Mouse (Mus musculus) kidney, embryonic 16.5 days (tissue): ENCODE data around the gene Gpld1. TPM values are rescaled to one million over a fixed set of nuclear protein-coding genes. Genes with fewer than 3 reads are reported as not detected.

Experiments used
- ATAC-seq: fragments of 200-750 bp; cut with Nextera tagmentation; 2 replicates; pipeline ENCODE4 v1.8.0; 2017; ENCODE audit warnings: moderate TSS enrichment; ENCODE audit not compliant: low FRiP score, low TSS enrichment
- H3K27ac ChIP-seq: fragments of 300-500 bp; sonication (generic); 2 replicates; pipeline ENCODE4 v1.5.1; 2014; ENCODE audit warnings: low read length
- H3K27me3 ChIP-seq: fragments of 300-500 bp; sonication (generic); 2 replicates; pipeline ENCODE4 v1.6.1; 2014; ENCODE audit warnings: low read length, control low read depth, mixed read lengths; ENCODE audit not compliant: insufficient read depth
- H3K36me3 ChIP-seq: fragments of 300-500 bp; sonication (generic); 2 replicates; pipeline ENCODE4 v1.6.1; 2014; ENCODE audit warnings: low read length, control low read depth, mixed read lengths; ENCODE audit not compliant: insufficient read depth
- H3K4me1 ChIP-seq: fragments of 300-500 bp; sonication (generic); 2 replicates; pipeline ENCODE4 v1.6.1; 2014; ENCODE audit warnings: low read length, control low read depth, mixed read lengths; ENCODE audit not compliant: insufficient read depth
- H3K4me2 ChIP-seq: fragments of 300-500 bp; sonication (generic); replicated peaks from 2 replicates; pipeline ENCODE4 v1.6.1; 2014; ENCODE audit warnings: low read depth, low read length
- H3K4me3 ChIP-seq: fragments of 300-500 bp; sonication (generic); 2 replicates; pipeline ENCODE4 v1.5.1; 2014; ENCODE audit warnings: mild to moderate bottlenecking, low read length
- H3K9ac ChIP-seq: fragments of 300-500 bp; sonication (generic); replicated peaks from 2 replicates; pipeline ENCODE4 v1.6.1; 2014; ENCODE audit warnings: low read length
- H3K9me3 ChIP-seq: fragments of 300-500 bp; sonication (generic); 2 replicates; pipeline ENCODE4 v1.6.1; 2016; ENCODE audit warnings: low read length, control low read depth
- WGBS: fragments of 180-500 bp; shearing (Covaris S2); extraction: QIAGEN DNeasy Blood & Tissue Kit; methylation state at CpG from one replicate; pipeline ENCODE4 v1.1.7; 2014; 5-methylcytosine and 5-hydroxymethylcytosine counted together
- polyA plus RNA-seq: library from polyadenylated mRNA; unstranded; fragments of >200 nt; fragmentation: Nextera tagmentation; extraction: Ambion mirVana; gene quantifications from 2 replicates; pipeline ENCODE4 v1.2.1, GENCODE M21; 2015

Gpld1 gene
- polyA plus RNA-seq, 1 experiment from 2014 or later: 0.92 TPM

GRCm38 (mm10) chr13:24920333-24920977 is 22.5 kb upstream of the Gpld1 start:
- Histone ChIP-seq H3K9me3 (no peaks in the 10 kb centered on the region), H3K4me1 (no peaks in the 10 kb centered on the region), H3K27me3 (no peaks in the 10 kb centered on the region), H3K27ac (no peak overlapping the region), H3K4me2 (no peak overlapping the region), H3K36me3 (peaks cover 20% of the 10 kb centered on the region; the same call in 1 of the 2 replicates), H3K4me3 (no peak overlapping the region), H3K9ac (no peak overlapping the region)
- 30% methylated on average over 5 of the region's 5 CpGs for WGBS
- ATAC-seq: peak; percentile 89

- H3K36me3 ChIP-seq: peaks cover 20% of the 10 kb centered on the region
- no peaks in the 10 kb centered on the region for H3K4me1 ChIP-seq
- no peak overlapping the region for H3K9ac ChIP-seq
- WGBS: 63% methylated on average over 6 of the region's 6 CpGs
- H3K9me3 ChIP-seq: no peaks in the 10 kb centered on the region
- H3K4me3 ChIP-seq: no peak overlapping the region
- no peak overlapping the region for H3K4me2 ChIP-seq
- no peak overlapping the region for H3K27ac ChIP-seq
- ATAC-seq: no peak
- H3K27me3 ChIP-seq: no peaks in the 10 kb centered on the region
These were observed 21.7 kb upstream of the Gpld1 start for GRCm38 (mm10) chr13:24921281-24921680.

GRCm38 (mm10) chr13:24923991-24924390 is 19.0 kb upstream of the Gpld1 start:
- Histone ChIP-seq H3K36me3 (peaks cover 15% of the 10 kb centered on the region), H3K4me2 (no peak overlapping the region), H3K27me3 (no peaks in the 10 kb centered on the region), H3K9ac (no peak overlapping the region), H3K9me3 (no peaks in the 10 kb centered on the region), H3K4me3 (no peak overlapping the region), H3K4me1 (no peaks in the 10 kb centered on the region), H3K27ac (no peak overlapping the region)
- no peak for ATAC-seq
- 88% methylated on average over 5 of the region's 5 CpGs for WGBS

DNA sequence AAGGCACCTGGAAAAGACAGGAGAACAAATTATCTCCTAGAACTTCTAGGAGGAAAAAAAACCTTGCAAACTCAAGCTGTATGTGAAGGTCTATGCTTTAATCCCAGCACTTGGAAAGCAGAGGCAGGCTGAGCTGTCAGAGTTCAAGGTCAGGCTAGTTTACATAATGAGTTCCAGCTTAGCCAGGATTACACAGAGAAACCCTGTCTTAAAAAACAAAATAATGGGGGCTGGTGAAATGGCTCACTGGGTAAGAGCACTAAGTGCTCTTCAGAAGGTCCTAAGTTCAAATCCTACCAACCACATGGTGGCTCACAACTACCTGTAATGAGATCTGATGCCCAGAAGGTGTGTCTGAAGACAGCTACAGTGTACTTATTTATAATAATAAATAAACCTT is 12.4 kb upstream of the Gpld1 start:
- Histone ChIP-seq H3K27ac (no peak overlapping the region), H3K9me3 (no peaks in the 10 kb centered on the region), H3K36me3 (peaks cover 4% of the 10 kb centered on the region; the same call in 1 of the 2 replicates), H3K4me1 (no peaks in the 10 kb centered on the region), H3K4me3 (no peak overlapping the region), H3K9ac (no peak overlapping the region), H3K4me2 (no peak overlapping the region), H3K27me3 (no peaks in the 10 kb centered on the region)
- no peak for ATAC-seq

DNA sequence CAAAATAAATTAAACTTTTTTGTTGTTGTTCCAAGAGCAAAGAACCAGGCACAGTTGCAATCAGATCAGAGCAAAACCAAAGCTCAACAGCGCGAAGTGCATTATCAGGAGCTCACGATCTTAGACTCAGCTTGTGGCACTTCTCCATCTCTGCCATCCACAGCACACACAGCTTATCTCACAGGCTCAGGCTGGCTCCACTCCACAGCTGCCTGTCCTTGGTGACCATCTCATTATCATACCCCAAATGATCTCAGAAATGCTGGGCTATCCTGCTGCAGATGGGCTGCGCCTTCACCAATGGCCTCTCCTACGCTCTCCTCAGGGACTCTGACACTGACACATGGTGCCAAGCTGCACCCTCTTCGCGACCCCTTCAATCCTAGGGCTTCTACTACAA is 9.8 kb upstream of the Gpld1 start:
- ATAC-seq: no peak
- H3K36me3 ChIP-seq: 0 out of 2 replicates have a peak, but pooled peaks cover 4% of the 10 kb centered on the region
- WGBS: 93% methylated on average over 7 of the region's 7 CpGs

GRCm38 (mm10) chr13:24936772-24937107 is 6.2 kb upstream of the Gpld1 start:
- Histone ChIP-seq H3K9me3 (no peaks in the 10 kb centered on the region), H3K36me3 (0 out of 2 replicates have a peak, but pooled peaks cover 4% of the 10 kb centered on the region), H3K4me1 (peaks cover 10% of the 10 kb centered on the region), H3K27ac (no peak overlapping the region), H3K4me2 (peak overlapping the region; percentile 83), H3K9ac (peak overlapping the region; percentile 96), H3K4me3 (peak overlapping the region; percentile 90), H3K27me3 (no peaks in the 10 kb centered on the region)
- 34% methylated on average over 5 of the region's 5 CpGs for WGBS
- ATAC-seq: no peak

More for the DNA sequence above, 9.8 kb upstream of the Gpld1 start:
- H3K9me3 ChIP-seq: no peaks in the 10 kb centered on the region
- no peak overlapping the region for H3K4me2 ChIP-seq
- no peak overlapping the region for H3K27ac ChIP-seq
- H3K4me1 ChIP-seq: peaks cover 5% of the 10 kb centered on the region
- no peak overlapping the region for H3K9ac ChIP-seq
- no peaks in the 10 kb centered on the region for H3K27me3 ChIP-seq
- no peak overlapping the region for H3K4me3 ChIP-seq

GRCm38 (mm10) chr13:24937108-24937838 is 5.7 kb upstream of the Gpld1 start, which contains the start of gene Aldh5a1:
Gene Aldh5a1, minus strand, starts transcription at chr13:24937661.
- Histone ChIP-seq H3K9ac (peak within 1 kb of the TSS; percentile 96), H3K27me3 (no peaks in the 10 kb centered on the region), H3K9me3 (no peaks in the 10 kb centered on the region), H3K4me2 (peak within 1 kb of the TSS; percentile 83), H3K4me1 (peaks cover 10% of the 10 kb centered on the region), H3K27ac (peak within 1 kb of the TSS; percentile 71), H3K36me3 (0 out of 2 replicates have a peak, but pooled peaks cover 4% of the 10 kb centered on the region), H3K4me3 (peak within 1 kb of the TSS; percentile 90)
- under 1% methylated on average over 75 of the region's 75 CpGs for WGBS
- peak; percentile 82 for ATAC-seq

GRCm38 (mm10) chr13:24937839-24938166 is 5.1 kb upstream of the Gpld1 start:
- peak overlapping the region; percentile 71 for H3K27ac ChIP-seq
- WGBS: 12% methylated on average over 12 of the region's 12 CpGs

DNA sequence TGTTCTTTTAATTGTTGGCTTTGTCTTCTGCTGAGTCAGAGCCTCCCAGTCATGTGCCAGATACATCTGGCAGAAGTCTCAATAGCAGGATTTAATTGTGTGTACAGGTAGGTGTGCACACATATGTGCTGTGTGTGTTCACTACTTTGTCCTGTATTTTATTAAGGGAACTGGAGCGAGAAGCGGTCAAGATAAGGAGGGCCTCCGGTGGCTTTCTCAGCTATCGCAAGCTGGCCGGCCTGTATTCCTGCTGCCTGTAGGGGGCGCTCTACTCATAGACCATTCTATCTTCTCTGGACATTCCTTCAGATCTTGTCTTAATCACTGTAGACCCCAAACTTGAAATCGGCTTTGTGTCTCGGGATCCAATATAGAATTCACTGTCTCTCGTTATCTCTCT is 4.3 kb upstream of the Gpld1 start:
- H3K4me3 ChIP-seq: no peak overlapping the region
- H3K4me2 ChIP-seq: no peak overlapping the region
- ATAC-seq: no peak
- no peak overlapping the region for H3K9ac ChIP-seq
- H3K27me3 ChIP-seq: no peaks in the 10 kb centered on the region
- 32% methylated on average over 9 of the region's 9 CpGs for WGBS
- no peak overlapping the region for H3K27ac ChIP-seq
- 0 out of 2 replicates have a peak, but pooled peaks cover 4% of the 10 kb centered on the region for H3K36me3 ChIP-seq
- H3K9me3 ChIP-seq: no peaks in the 10 kb centered on the region
- H3K4me1 ChIP-seq: peaks cover 10% of the 10 kb centered on the region

More at GRCm38 (mm10) chr13:24937839-24938166, 5.1 kb upstream of the Gpld1 start:
- H3K4me2 ChIP-seq: peak overlapping the region; percentile 83
- ATAC-seq: peak; percentile 22; the same call in 1 of the 2 replicates
- H3K4me1 ChIP-seq: peaks cover 10% of the 10 kb centered on the region
- no peaks in the 10 kb centered on the region for H3K27me3 ChIP-seq
- H3K9ac ChIP-seq: peak overlapping the region; percentile 96
- no peaks in the 10 kb centered on the region for H3K9me3 ChIP-seq
- peak overlapping the region; percentile 90 for H3K4me3 ChIP-seq
- H3K36me3 ChIP-seq: 0 out of 2 replicates have a peak, but pooled peaks cover 4% of the 10 kb centered on the region

DNA sequence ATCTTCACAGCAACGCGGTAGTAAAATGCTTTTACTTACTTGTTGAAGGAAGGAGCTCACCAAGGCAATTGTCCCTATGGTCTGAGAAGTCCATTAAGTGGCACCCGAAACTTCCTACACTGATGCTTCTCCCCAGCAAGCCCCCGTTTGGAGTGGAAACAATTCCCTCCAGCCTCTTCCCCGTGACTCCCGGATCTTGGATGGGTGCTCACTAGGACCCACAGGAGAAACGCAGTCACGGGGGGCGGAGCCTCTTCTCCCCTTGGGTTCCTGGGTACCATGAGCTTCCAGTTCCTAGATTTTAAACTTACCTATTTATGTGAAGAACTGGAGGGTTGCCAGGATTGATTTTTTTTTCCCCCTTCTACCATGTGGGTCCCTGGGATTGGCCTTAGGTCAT is 3.5 kb upstream of the Gpld1 start:
- 87% methylated on average over 9 of the region's 9 CpGs for WGBS
- 0 out of 2 replicates have a peak, but pooled peaks cover 2% of the 10 kb centered on the region for H3K36me3 ChIP-seq
- H3K4me2 ChIP-seq: no peak overlapping the region
- no peak overlapping the region for H3K9ac ChIP-seq
- H3K27ac ChIP-seq: no peak overlapping the region
- no peak for ATAC-seq
- no peaks in the 10 kb centered on the region for H3K9me3 ChIP-seq
- peaks cover 10% of the 10 kb centered on the region for H3K4me1 ChIP-seq
- H3K27me3 ChIP-seq: no peaks in the 10 kb centered on the region
- H3K4me3 ChIP-seq: no peak overlapping the region
